Mouse (Mus musculus) erythroblast, embryonic 14.5 days (primary cell): ENCODE results near the gene Crygn. TPM values are rescaled to one million over a fixed set of nuclear protein-coding genes. Genes with fewer than 3 reads are reported as not detected.

Experiments used
- H3K27me3 ChIP-seq: 2 replicates; pipeline ENCODE4 v1.6.1; 2012; ENCODE audit warnings: inconsistent platforms; ENCODE audit not compliant: control insufficient read depth
- H3K36me3 ChIP-seq: 2 replicates; pipeline ENCODE4 v1.6.1; 2012; ENCODE audit warnings: mild to moderate bottlenecking, inconsistent platforms; ENCODE audit not compliant: control insufficient read depth
- H3K4me1 ChIP-seq: 2 replicates; pipeline ENCODE4 v1.6.1; 2012; ENCODE audit warnings: inconsistent platforms; ENCODE audit not compliant: control insufficient read depth
- H3K4me3 ChIP-seq: replicated peaks from 2 replicates; pipeline ENCODE3; 2012; ENCODE audit warnings: moderate library complexity, mild to moderate bottlenecking, inconsistent platforms
- H3K9me3 ChIP-seq: 2 replicates; pipeline ENCODE4 v1.6.1; 2012; ENCODE audit warnings: low read length, inconsistent platforms, mixed read lengths; ENCODE audit not compliant: control insufficient read depth
- GATA1 ChIP-seq: IDR thresholded peaks from 2 replicates; pipeline ENCODE4 v1.6.1; 2012; ENCODE audit warnings: low read length, inconsistent platforms, mixed read lengths
- TAL1 ChIP-seq: IDR thresholded peaks from 3 replicates; pipeline ENCODE4 v1.6.1; 2012; ENCODE audit warnings: low read length, inconsistent platforms, mixed read lengths
- polyA plus RNA-seq: library from polyadenylated mRNA; stranded (reverse); fragments of >175 nt; gene quantifications from 2 replicates; pipeline ENCODE4 v1.2.3, GENCODE M21; 2012

Gene Crygn
- polyA plus RNA-seq, 1 experiment: not detected

- H3K4me3 ChIP-seq: no peak overlapping the region
- H3K9me3 ChIP-seq: no peaks in the 10 kb centered on the region
- H3K27me3 ChIP-seq: no peaks in the 10 kb centered on the region
- no peak for TF ChIP-seq GATA1
- no peak for TF ChIP-seq TAL1
- H3K4me1 ChIP-seq: no peaks in the 10 kb centered on the region
- H3K36me3 ChIP-seq: peaks cover 92% of the 10 kb centered on the region
Measured at GRCm38 (mm10) chr5:24701271-24701670, 56.5 kb downstream of the Crygn start.

Other genes starting within 250 kb of the Crygn start
- not detected in 2 replicates for gene Gbx1, start 230.8 kb downstream of the Crygn start, polyA plus RNA-seq
- gene Asb10, start 217.0 kb downstream of the Crygn start, polyA plus RNA-seq: not detected in 2 replicates
- gene 4931409K22Rik, start 201.2 kb downstream of the Crygn start, polyA plus RNA-seq: not detected in 2 replicates
- 4.3 and 5.3 TPM in 2 replicates for gene Abcf2, start 180.5 kb downstream of the Crygn start, polyA plus RNA-seq
- 0.75 and 0.89 TPM in 2 replicates for gene Chpf2, start 171.3 kb downstream of the Crygn start, polyA plus RNA-seq
- gene Smarcd3, start 133.6 kb downstream of the Crygn start, polyA plus RNA-seq: not detected in 2 replicates
- gene Nub1, start 72.5 kb downstream of the Crygn start, polyA plus RNA-seq: 1.1 and 2.2 TPM in 2 replicates
- not detected in 2 replicates for gene Wdr86, start 27.3 kb downstream of the Crygn start, polyA plus RNA-seq
- 1.2 and 1.9 TPM in 2 replicates for gene Rheb, start 84.6 kb upstream of the Crygn start, polyA plus RNA-seq